Comparison of ENCODE assay signal across 8 mouse cellular contexts in genomic region chr13:117024127-117024915, GRCm38 (mm10). TPM values are rescaled to one million over a fixed set of nuclear protein-coding genes. Genes with fewer than 3 reads are reported as not detected.
DNase-seq lines count a peak whose midpoint lies in the region; ATAC-seq and TF ChIP-seq lines count a peak whose summit lies in the region.

No protein-coding gene starts in this region.

- H3K27me3 ChIP-seq in forebrain, embryonic 14.5 days (replicated peaks; ENCODE audit: control insufficient read depth, insufficient read depth, low read length) = no peaks in the 10 kb centered on the region
- H3K27me3 ChIP-seq in lung, embryonic 15.5 days = no peaks in the 10 kb centered on the region

- H3K4me1 ChIP-seq in forebrain, embryonic 14.5 days (ENCODE audit: control insufficient read depth, insufficient read depth, low read length) = peaks cover 3% of the 10 kb centered on the region; the same call in 1 of the 2 replicates
- H3K4me1 ChIP-seq in lung, embryonic 15.5 days = peaks cover 13% of the 10 kb centered on the region; the same call in 1 of the 2 replicates
- H3K4me1 ChIP-seq in olfactory bulb, adult 2 months (ENCODE audit: control insufficient read depth, insufficient read depth, low read length) = peaks cover 3% of the 10 kb centered on the region; the same call in 1 of the 2 replicates

- peak; percentile 83 for ATAC-seq in CD4-positive, CD25-positive, alpha-beta regulatory T cell, adult 4 months
- ATAC-seq in forebrain, embryonic 14.5 days = peak; percentile 91
- peak; percentile 90 for ATAC-seq in lung, embryonic 15.5 days (ENCODE audit: borderline replicate concordance, extremely low read depth, low FRiP score, low TSS enrichment)

- H3K4me2 ChIP-seq in forebrain, embryonic 14.5 days (ENCODE audit: low read length) = peak overlapping the region; percentile 83
- H3K4me2 ChIP-seq in lung, embryonic 15.5 days = peak overlapping the region; percentile 89

- peak; percentile 40 for DNase-seq in brain, embryonic 18.5 days (ENCODE audit: low read depth, low spot score)
- DNase-seq in forebrain, embryonic 14.5 days (ENCODE audit: low spot score) = peak; percentile 79
- peak; percentile 63 for DNase-seq in heart, postnatal 4 days
- peak; percentile 16 to 40 for DNase-seq in layer of hippocampus, adult 8-10 months (ENCODE audit: low spot score in 2 of 2)
- DNase-seq in thymus, adult 18-20 months = peak; percentile 63 to 70

- TF ChIP-seq CTCF in olfactory bulb, adult 2 months (IDR thresholded peaks at IDR 0.05; ENCODE audit: insufficient read depth, low read depth, low read length) = no peak

- TF ChIP-seq POLR2A in olfactory bulb, adult 2 months (IDR thresholded peaks at IDR 0.05; ENCODE audit: insufficient read depth, low read depth, low read length) = peak; percentile 40; the same call in 1 of the 2 replicates

- no peaks in the 10 kb centered on the region for H3K36me3 ChIP-seq in forebrain, embryonic 14.5 days (ENCODE audit: control insufficient read depth, insufficient read depth, low read length)
- no peaks in the 10 kb centered on the region for H3K36me3 ChIP-seq in lung, embryonic 15.5 days

- H3K27ac ChIP-seq in forebrain, embryonic 14.5 days (ENCODE audit: low read depth, low read length) = peak overlapping the region; percentile 89
- H3K27ac ChIP-seq in lung, embryonic 15.5 days = peak overlapping the region; percentile 90
- peak overlapping the region; percentile 81 for H3K27ac ChIP-seq in olfactory bulb, adult 2 months (ENCODE audit: insufficient read depth, low read depth, low read length)

- H3K4me3 ChIP-seq in forebrain, embryonic 14.5 days (ENCODE audit: low read depth, low read length) = peak overlapping the region; percentile 77
- H3K4me3 ChIP-seq in lung, embryonic 15.5 days = peak overlapping the region; percentile 74
- peak overlapping the region; percentile 64 for H3K4me3 ChIP-seq in olfactory bulb, adult 2 months (ENCODE audit: insufficient read depth, low read depth, low read length)

- under 1% methylated on average over 36 of the region's 64 CpGs for WGBS in forebrain, embryonic 14.5 days
- under 1% methylated on average over 46 of the region's 64 CpGs for WGBS in lung, embryonic 15.5 days
- under 1% methylated on average over 64 of the region's 64 CpGs for WGBS in olfactory bulb, adult 2 months

- H3K9ac ChIP-seq in forebrain, embryonic 14.5 days (ENCODE audit: low read length) = peak overlapping the region; percentile 95
- peak overlapping the region; percentile 82 for H3K9ac ChIP-seq in lung, embryonic 15.5 days

- H3K9me3 ChIP-seq in forebrain, embryonic 14.5 days (replicated peaks; ENCODE audit: control insufficient read depth, low read length) = no peaks in the 10 kb centered on the region
- no peaks in the 10 kb centered on the region for H3K9me3 ChIP-seq in lung, embryonic 15.5 days

RNA-seq across cellular contexts. Expression of gene Parp8, which starts 1.0 kb away (rescaled TPM):
- polyA plus RNA-seq in CD4-positive, CD25-positive, alpha-beta regulatory T cell, adult 4 months (2017; shearing (Covaris generic)) = 10 to 100 TPM; 16.8 to 25.7 TPM
- polyA plus RNA-seq in forebrain, embryonic 14.5 days (2014; fragmentation: Nextera tagmentation; extraction: Ambion mirVana) = 16.0 and 21.0 TPM in 2 replicates
- total RNA-seq in heart, postnatal 4 days (2021) = 10 to 100 TPM; 15.1 to 17.1 TPM
- total RNA-seq in layer of hippocampus, adult 8-10 months (2022) = 10 to 100 TPM; 27.7 to 37.8 (median 33.0) TPM
- 9.2 and 10.3 TPM in 2 replicates for polyA plus RNA-seq in lung, embryonic 15.5 days (2015; fragmentation: Nextera tagmentation; extraction: Ambion mirVana)
- 165 TPM in 1 of 2 replicates, not detected in the other for polyA plus RNA-seq in olfactory bulb, adult 2 months (2012; ENCODE audit: insufficient read depth, insufficient read length, low replicate concordance, missing spikeins)

Comparison
In these comparisons a context has a peak if more than half of its experiments do, and no peak if none do; other contexts are left out.
1. Peak in every context shown above with its lines: DNase-seq, ATAC-seq, H3K4me3 ChIP-seq and H3K27ac ChIP-seq.
2. DNase-seq: peak in every context shown above with its lines; median percentile 79 in forebrain, embryonic 14.5 days; 66 in thymus, adult 18-20 months; 63 in heart, postnatal 4 days; 40 in brain, embryonic 18.5 days; 28 in layer of hippocampus, adult 8-10 months.